Mouse (Mus musculus): ENCODE data around the gene Shank2.

DNA sequence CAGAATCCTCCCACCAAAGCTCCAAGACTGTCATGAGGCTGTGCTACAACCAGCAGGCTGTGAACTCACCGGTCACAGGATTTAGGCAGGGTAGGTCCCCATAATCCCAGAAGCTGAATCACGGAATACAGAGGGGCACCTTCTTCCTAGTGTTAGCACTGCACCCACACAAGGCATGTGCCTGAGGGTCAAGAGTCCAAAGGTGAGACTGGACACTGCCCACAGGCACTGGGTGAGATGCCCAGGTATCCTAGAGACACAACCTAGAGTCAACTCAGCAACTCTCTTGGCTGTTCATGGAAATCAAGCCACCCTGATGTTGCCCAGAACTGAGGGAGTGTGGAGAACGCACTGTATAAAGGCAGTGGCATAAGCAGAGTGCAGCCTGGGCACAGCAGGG is 424.9 kb downstream of the Shank2 start:
- no peak for TF ChIP-seq SIN3A (IDR thresholded peaks at IDR 0.05; ENCODE audit: low read length)
- no peak for TF ChIP-seq KAT2A (conservative IDR thresholded peaks at IDR 0.05; ENCODE audit: low read depth, low read length)
- TF ChIP-seq POLR2A (IDR thresholded peaks at IDR 0.05; ENCODE audit: control insufficient read depth in 1 of 2, insufficient read depth in 1 of 2, low read depth in 1 of 2, low read length in 2 of 2, poor library complexity in 1 of 2) = no peak
- no peak for TF ChIP-seq ZC3H11A (IDR thresholded peaks at IDR 0.05; ENCODE audit: low read depth, low read length)
- TF ChIP-seq JUND (IDR thresholded peaks at IDR 0.05; ENCODE audit: low read depth, low read length) = no peak
- TF ChIP-seq GABPA (IDR thresholded peaks at IDR 0.05; ENCODE audit: low read depth, low read length) = no peak
